Mouse (Mus musculus) lung, adult 2 months (tissue): ENCODE results near the gene Ezh1. TPM values are rescaled to one million over a fixed set of nuclear protein-coding genes. Genes with fewer than 3 reads are reported as not detected.
A peak's percentile ranks its signal among the peaks of the same experiment; 100 is the strongest.

Experiments used
- DNase-seq: peaks from one replicate; pipeline ENCODE4 v3.0.0; 2022
- H3K4me1 ChIP-seq: fragments of 200-500 bp; 2 replicates; pipeline ENCODE4 v1.6.1; 2011; ENCODE audit warnings: low read length; ENCODE audit not compliant: control insufficient read depth, insufficient read depth
- H3K4me3 ChIP-seq: fragments of 200-500 bp; replicated peaks from 2 replicates; pipeline ENCODE3; 2011; ENCODE audit warnings: low read depth, mild to moderate bottlenecking, control low read depth, low read length; ENCODE audit errors: extremely low read depth
- CTCF ChIP-seq: fragments of 200-500 bp; IDR thresholded peaks from 2 replicates; pipeline ENCODE4 v1.5.1; 2011; ENCODE audit warnings: mild to moderate bottlenecking, low read length, control low read depth; ENCODE audit not compliant: insufficient read depth
- POLR2A ChIP-seq: fragments of 200-500 bp; IDR thresholded peaks from 2 replicates; pipeline ENCODE4 v1.6.1; 2011; ENCODE audit warnings: low read depth, mild to moderate bottlenecking, control low read depth, low read length, borderline replicate concordance; ENCODE audit errors: extremely low read depth
- WGBS: fragments of 180-500 bp; shearing (Covaris S2); methylation state at CpG from one replicate; pipeline ENCODE4 v1.1.7; 2018; 5-methylcytosine and 5-hydroxymethylcytosine counted together
- polyA plus RNA-seq: library from polyadenylated mRNA; depleted of rRNA; stranded (reverse); fragments of >200 nt; gene quantifications from 2 replicates; pipeline ENCODE4 v1.2.3, GENCODE M21; 2012

The Ezh1 gene
- polyA plus RNA-seq, 1 experiment, result 50.1 TPM

GRCm38 (mm10) chr11:101192646-101193045, 33.6 kb downstream of the Ezh1 start:
- peaks cover 2% of the 10 kb centered on the region for H3K4me1 ChIP-seq
- 88% methylated on average over 6 of the region's 6 CpGs for WGBS
- DNase-seq, result no peak
- no peak overlapping the region for H3K4me3 ChIP-seq
- TF ChIP-seq POLR2A (no peak), CTCF (no peak)

GRCm38 (mm10) chr11:101191919-101192470, 34.3 kb downstream of the Ezh1 start:
- no peak for DNase-seq
- WGBS, result 70% methylated on average over 4 of the region's 4 CpGs
- no peak for TF ChIP-seq CTCF
- TF ChIP-seq POLR2A, result no peak
- H3K4me1 ChIP-seq, result peaks cover 2% of the 10 kb centered on the region
- H3K4me3 ChIP-seq, result no peak overlapping the region

GRCm38 (mm10) chr11:101190913-101191907, 35.1 kb downstream of the Ezh1 start:
- Histone ChIP-seq H3K4me1 (peaks cover 2% of the 10 kb centered on the region), H3K4me3 (no peak overlapping the region)
- TF ChIP-seq CTCF (no peak), POLR2A (no peak)
- no peak for DNase-seq
- 68% methylated on average over 17 of the region's 17 CpGs for WGBS

- Histone ChIP-seq H3K4me3 (no peak overlapping the region), H3K4me1 (peaks cover 2% of the 10 kb centered on the region)
- TF ChIP-seq POLR2A (no peak), CTCF (no peak)
- 43% methylated on average over 8 of the region's 8 CpGs for WGBS
- no peak for DNase-seq
These were observed 35.9 kb downstream of the Ezh1 start for GRCm38 (mm10) chr11:101190181-101190912.

- Histone ChIP-seq H3K4me1 (peaks cover 2% of the 10 kb centered on the region; the same call in 1 of the 2 replicates), H3K4me3 (no peak overlapping the region)
- 17% methylated on average over 6 of the region's 6 CpGs for WGBS
- DNase-seq, result no peak
- TF ChIP-seq CTCF (no peak), POLR2A (peak; percentile 18; the same call in 1 of the 2 replicates)
These were observed 36.6 kb downstream of the Ezh1 start for GRCm38 (mm10) chr11:101189495-101190180.

- H3K4me3 ChIP-seq, result no peak overlapping the region
- no peak for DNase-seq
- 79% methylated on average over 11 of the region's 11 CpGs for WGBS
- TF ChIP-seq CTCF, result no peak
- no peak for TF ChIP-seq POLR2A
- H3K4me1 ChIP-seq, result peaks cover 2% of the 10 kb centered on the region; the same call in 1 of the 2 replicates
These were observed 38.0 kb downstream of the Ezh1 start for GRCm38 (mm10) chr11:101188166-101188805.

GRCm38 (mm10) chr11:101187541-101187940, 38.7 kb downstream of the Ezh1 start:
- TF ChIP-seq CTCF, result no peak
- TF ChIP-seq POLR2A, result no peak
- DNase-seq, result no peak
- WGBS, result 92% methylated on average over 5 of the region's 5 CpGs
- peaks cover 2% of the 10 kb centered on the region; the same call in 1 of the 2 replicates for H3K4me1 ChIP-seq
- H3K4me3 ChIP-seq, result no peak overlapping the region

- peaks cover 2% of the 10 kb centered on the region; the same call in 1 of the 2 replicates for H3K4me1 ChIP-seq
- no peak for DNase-seq
- no peak overlapping the region for H3K4me3 ChIP-seq
- WGBS, result 90% methylated on average over 27 of the region's 27 CpGs
- TF ChIP-seq POLR2A (no peak), CTCF (no peak)
These were observed 39.6 kb downstream of the Ezh1 start for GRCm38 (mm10) chr11:101186526-101187247.

GRCm38 (mm10) chr11:101185441-101185840, 40.8 kb downstream of the Ezh1 start:
- no peak for TF ChIP-seq CTCF
- TF ChIP-seq POLR2A, result no peak
- DNase-seq, result no peak
- Histone ChIP-seq H3K4me1 (peaks cover under 1% of the 10 kb centered on the region; the same call in 1 of the 2 replicates), H3K4me3 (no peak overlapping the region)
- WGBS, result 89% methylated on average over 4 of the region's 4 CpGs
